Mouse (Mus musculus): ENCODE results near the gene Has3.
A peak's percentile ranks its signal among the peaks of the same experiment; 100 is the strongest.

The Has3 gene

DNA sequence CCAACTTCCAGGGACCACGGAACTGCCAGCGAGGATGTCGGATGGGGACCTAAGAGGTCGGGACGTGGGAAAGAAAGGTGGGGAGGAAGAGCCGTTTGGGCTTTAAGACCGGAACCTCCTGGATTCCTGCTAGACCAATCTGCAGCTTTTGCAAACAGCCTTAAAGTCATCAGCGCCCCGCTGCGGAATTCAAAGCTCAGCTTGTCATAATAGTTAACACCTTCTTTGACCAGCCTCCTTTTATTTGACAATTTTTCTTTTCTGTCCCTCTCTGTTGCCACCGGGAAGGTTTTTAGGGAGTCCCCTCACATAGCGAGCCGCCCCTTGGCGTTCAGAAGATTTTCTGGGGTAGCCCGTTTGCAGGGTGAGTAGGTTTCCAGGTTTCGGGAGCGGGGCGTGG, at the start of gene Has3:
Gene Has3 (plus strand): TSS at position 192 of the 400 bp plus-strand sequence.
- peak; percentile 38 for DNase-seq

- no peak for DNase-seq
These were observed 49.2 kb upstream of the Has3 start for GRCm38 (mm10) chr8:106820553-106821515.

DNA sequence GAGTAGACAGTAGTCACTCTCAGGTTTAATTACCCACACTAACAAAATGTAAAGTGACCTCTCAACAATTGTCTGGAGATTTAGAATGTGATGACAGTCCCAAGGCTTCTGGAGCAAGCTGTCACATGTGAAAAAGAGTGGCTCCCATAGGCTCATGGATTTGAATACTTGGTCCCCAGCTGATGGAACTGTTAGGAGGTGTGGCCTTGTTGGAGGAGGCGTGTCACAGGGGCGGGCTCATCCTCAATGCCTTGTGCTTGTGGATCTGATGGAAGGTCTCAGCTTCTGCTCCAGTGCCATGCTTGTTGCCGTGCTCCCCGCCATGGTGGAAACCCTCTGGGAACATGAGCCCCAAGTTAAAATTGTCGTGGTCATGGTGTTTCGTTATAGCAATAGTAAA, 41.1 kb upstream of the Has3 start:
- no peak for DNase-seq

- DNase-seq, result no peak
These were observed 40.5 kb upstream of the Has3 start for GRCm38 (mm10) chr8:106829526-106830045.

- DNase-seq, result peak; percentile 63
These were observed 35.1 kb upstream of the Has3 start for GRCm38 (mm10) chr8:106834899-106835298.

DNA sequence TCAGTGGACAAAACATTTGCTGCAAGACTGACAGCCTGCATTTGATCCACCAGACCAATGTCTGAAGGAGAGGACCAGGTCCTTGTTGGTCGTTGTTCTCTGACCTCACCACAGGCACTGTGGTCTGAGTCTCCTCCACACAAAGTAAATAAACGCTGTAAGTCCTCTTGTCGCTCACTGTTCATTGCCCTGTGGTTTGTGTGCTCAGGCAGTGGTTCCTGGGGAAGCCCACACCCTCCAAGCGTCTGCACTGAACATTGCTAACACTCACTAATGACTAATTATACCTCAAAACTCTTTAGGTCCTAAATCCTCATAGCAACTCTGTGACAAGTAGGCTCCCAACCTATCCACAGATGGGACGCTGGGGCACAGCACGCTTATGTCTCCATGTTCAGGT, 33.5 kb upstream of the Has3 start:
- DNase-seq, result no peak

- DNase-seq, result no peak
These were observed 31.2 kb upstream of the Has3 start for GRCm38 (mm10) chr8:106838803-106839202.

DNA sequence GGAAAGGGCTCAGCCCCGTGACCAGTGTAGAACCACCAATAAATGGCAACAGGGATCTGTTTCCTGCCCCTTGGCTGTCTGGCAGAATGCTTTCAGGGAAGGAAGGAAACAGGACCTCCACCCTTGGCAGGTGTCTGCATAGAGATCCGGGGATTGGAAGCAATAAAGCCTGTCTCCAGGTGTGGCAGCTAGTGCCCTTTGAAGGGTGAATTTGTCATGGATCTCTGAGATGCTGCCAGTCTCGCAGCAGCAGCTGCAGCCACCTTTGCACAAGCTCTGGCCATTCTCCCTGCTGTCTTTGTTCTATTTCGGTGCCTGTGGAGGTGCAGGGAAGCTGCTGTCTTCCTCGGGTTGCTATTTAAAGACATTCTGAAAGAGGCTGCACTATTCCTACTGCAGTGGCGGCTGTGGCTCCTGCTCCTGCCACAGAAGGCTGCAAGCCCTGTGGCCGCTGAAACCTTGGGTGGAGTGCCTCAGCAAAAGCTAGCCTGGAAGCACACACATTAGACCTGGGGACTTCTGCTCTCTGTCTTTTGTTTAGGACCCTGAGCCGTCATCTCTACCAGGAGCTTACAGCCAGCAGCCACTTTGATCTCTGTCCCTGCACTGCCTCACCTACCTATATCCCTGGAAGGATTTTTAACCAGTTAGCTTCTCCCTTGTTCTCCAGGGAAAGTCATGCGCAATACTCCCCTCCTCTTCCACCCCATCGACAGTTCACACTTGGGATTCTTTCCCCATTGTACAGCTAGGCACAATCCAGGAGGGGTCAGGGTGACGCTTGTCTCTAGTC, 30.6 kb upstream of the Has3 start:
- DNase-seq, result peak; percentile 52

GRCm38 (mm10) chr8:106850034-106850433, 20.0 kb upstream of the Has3 start:
- no peak for DNase-seq

- peak; percentile 21 for DNase-seq
These were observed 15.4 kb upstream of the Has3 start for GRCm38 (mm10) chr8:106854534-106855241.

- no peak for DNase-seq
These were observed 14.8 kb upstream of the Has3 start for GRCm38 (mm10) chr8:106855242-106855562.

DNA sequence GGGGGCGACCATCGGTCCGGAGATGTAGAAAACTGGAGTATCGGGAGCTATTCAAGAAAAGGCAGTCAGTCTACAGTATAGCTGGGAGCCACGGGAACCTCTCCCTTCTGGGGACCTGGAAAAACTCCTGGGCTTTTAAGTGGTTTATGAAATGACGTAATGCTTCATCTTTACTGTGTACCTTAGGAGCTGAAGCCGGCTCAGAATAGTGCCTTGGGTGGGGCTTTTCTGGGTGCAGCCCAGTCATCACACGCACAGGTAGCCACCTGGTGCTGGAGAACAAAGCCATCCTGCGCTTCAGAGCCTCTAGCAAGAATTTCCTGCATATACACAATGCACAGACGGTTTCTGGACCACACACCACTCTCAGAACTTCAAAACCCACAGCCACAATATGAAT, 7.2 kb upstream of the Has3 start:
- DNase-seq, result no peak

DNA sequence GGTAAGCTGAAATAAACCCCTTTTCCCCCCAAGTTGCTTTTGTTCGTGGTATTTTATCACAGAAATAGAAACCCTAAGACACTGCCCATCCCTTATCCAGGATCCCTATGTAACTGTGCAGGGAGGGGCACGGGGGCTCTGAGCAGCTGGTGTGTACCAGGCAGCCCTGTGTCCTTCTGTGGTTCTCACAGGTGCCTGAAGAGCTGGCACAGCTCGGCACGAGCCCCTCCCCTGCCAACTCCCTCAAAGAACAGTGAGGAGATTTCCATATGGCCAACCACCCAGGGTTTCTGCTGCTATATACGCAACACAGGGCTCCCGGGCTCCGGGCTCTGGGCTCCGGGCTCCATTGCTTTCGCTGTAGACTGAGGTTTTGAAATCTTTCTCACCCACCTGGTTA, 4.7 kb upstream of the Has3 start:
- no peak for DNase-seq

DNA sequence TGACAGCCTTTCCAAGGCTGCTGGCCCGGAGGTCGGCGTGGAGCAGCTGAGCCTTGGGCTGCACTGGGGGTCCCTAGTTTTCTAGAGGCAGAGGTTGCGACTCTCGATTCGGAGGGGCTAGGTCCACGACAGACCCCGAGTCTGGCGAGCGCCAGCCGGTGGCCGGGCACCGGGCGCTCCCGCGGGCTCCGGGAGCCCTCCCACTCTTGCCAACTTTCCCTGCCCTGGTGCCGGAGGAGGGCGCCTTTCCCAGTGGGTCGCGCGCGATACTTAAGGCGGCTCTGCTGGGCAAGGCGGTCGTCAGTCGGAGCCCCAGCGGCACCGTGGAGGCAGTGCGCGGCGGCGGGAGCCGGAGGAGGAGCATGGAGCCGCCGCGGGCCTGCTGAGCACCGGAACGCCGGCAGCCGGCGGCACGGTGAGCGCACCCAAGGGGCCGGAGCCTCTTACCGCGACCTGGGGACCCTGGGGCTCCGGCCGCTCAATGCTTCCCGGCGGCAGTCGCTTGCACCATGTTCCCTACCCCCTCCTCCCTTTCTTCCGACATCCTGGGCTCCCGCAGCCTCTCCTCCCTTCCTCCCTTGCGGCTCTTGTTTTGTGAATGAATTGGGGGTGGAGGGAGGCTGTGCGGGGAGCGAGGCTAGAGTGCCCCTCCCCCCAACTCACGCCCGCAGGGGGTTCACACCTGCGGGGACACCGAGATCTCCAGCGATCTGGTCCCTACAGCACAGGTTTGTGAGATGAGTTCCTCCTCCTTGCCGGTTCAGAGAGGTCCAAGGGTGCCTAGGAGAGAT, 690 bp downstream of the Has3 start:
- DNase-seq, result peak; percentile 79

GRCm38 (mm10) chr8:106871328-106871926, 1.4 kb downstream of the Has3 start:
- no peak for DNase-seq

- peak; percentile 80 for DNase-seq
These were observed 1.9 kb downstream of the Has3 start for GRCm38 (mm10) chr8:106871931-106872371.

DNA sequence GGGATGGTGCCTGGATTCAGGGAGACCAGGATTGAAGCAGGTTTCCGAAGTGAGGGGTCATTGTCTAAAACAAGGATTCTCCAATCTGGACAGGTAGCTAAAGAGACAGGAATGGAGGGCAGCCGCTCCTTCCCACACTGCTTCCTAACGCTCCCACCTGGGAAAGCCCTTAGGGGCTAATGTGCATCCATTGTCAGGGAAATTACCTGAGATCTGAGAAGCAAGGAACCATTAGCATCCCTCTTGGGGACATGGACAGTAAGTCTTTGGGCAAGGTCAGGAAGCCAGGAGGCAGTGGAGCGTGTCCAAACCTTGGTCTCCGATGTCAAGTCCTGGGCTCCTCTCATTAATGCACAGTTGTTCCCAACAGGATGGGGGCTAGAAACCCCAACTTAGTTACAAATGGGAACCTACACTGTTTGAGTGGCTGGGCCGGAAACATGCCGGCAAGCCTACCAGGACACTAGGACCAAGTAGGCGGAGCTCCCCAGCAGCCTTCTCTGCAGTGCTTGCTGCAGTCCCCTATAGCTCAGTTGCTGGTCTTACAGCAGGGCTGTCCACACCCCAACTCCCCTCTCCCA, 2.5 kb downstream of the Has3 start:
- peak; percentile 28 for DNase-seq

- DNase-seq, result peak; percentile 28
These were observed 10.2 kb downstream of the Has3 start for GRCm38 (mm10) chr8:106880121-106880707.

GRCm38 (mm10) chr8:106884094-106884493, 14.1 kb downstream of the Has3 start:
- DNase-seq, result peak; percentile 21

GRCm38 (mm10) chr8:106884826-106885400, 14.9 kb downstream of the Has3 start:
- DNase-seq, result peak; percentile 48
